Mouse (Mus musculus): Measurements from ENCODE around the gene Abcc6. TPM values are rescaled to one million over a fixed set of nuclear protein-coding genes. Genes with fewer than 3 reads are reported as not detected.

Abcc6 gene
- polyA plus RNA-seq, 1 experiment from 2014 or later = 0.13 TPM

- WGBS = 95% methylated on average over 11 of the region's 11 CpGs
- H3K9me3 ChIP-seq (replicated peaks) = no peaks in the 10 kb centered on the region
- no peak for ATAC-seq
- no peak overlapping the region for H3K9ac ChIP-seq
- H3K4me1 ChIP-seq = no peaks in the 10 kb centered on the region
- no peak overlapping the region for H3K4me2 ChIP-seq
- H3K4me3 ChIP-seq = no peak overlapping the region
- no peaks in the 10 kb centered on the region for H3K27me3 ChIP-seq
- H3K27ac ChIP-seq = no peak overlapping the region
- peaks cover 84% of the 10 kb centered on the region for H3K36me3 ChIP-seq (ENCODE audit: poor library complexity, severe bottlenecking)
Measured at GRCm38 (mm10) chr7:46045882-46046281, 15.8 kb upstream of the Abcc6 start.

- Histone ChIP-seq H3K4me2 (no peak overlapping the region), H3K9ac (no peak overlapping the region), H3K36me3 (ENCODE audit: poor library complexity, severe bottlenecking) (peaks cover 81% of the 10 kb centered on the region), H3K9me3 (replicated peaks) (no peaks in the 10 kb centered on the region), H3K27me3 (no peaks in the 10 kb centered on the region), H3K4me3 (no peak overlapping the region), H3K27ac (no peak overlapping the region), H3K4me1 (no peaks in the 10 kb centered on the region)
- no peak for ATAC-seq
- WGBS = 90% methylated on average over 10 of the region's 10 CpGs
Measured at GRCm38 (mm10) chr7:46044106-46044505, 14.0 kb upstream of the Abcc6 start.

DNA sequence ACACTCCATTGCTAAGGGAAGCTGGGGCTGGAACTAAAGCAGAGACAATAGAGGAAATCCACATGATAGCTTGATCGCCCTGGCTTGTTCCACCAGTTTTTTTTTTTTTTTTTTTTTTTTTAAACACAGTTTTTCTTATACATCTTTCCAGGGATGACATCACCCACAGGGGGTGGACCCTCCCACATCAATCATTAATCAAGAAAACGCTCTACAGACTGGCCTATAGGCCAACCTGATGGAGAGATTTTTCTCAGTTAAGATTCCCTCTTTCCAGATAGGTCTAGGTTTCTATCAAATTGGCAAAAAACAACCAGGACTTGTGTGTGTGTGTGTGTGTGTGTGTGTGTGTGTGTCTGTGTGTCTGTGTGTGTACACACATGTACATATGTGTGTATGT, 9.8 kb upstream of the Abcc6 start:
- ATAC-seq = no peak

DNA sequence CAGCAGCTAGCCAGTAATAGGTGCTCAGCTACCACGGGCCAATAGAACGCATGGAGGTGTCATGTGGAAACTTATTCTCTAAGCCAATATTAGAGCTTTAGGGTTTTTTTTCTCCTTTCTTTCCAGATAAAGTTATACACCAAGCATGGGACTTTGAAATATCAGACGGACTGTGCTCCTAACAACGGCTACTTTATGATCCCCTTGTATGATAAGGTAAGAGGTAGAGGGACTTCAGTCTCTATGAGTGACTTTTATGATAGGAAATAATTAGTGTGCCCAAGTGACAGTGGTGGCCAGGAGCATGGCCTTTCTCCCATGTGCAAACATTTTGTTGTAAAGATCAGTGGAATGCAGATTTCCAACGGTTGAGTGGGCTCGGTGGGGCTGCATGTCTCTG, 7.3 kb upstream of the Abcc6 start:
- 95% methylated on average over 6 of the region's 6 CpGs for WGBS
- no peak overlapping the region for H3K4me3 ChIP-seq
- H3K27ac ChIP-seq = no peak overlapping the region
- no peaks in the 10 kb centered on the region for H3K9me3 ChIP-seq (replicated peaks)
- peaks cover 16% of the 10 kb centered on the region for H3K4me1 ChIP-seq
- peaks cover 41% of the 10 kb centered on the region for H3K36me3 ChIP-seq (ENCODE audit: poor library complexity, severe bottlenecking)
- H3K9ac ChIP-seq = no peak overlapping the region
- H3K4me2 ChIP-seq = no peak overlapping the region
- H3K27me3 ChIP-seq = no peaks in the 10 kb centered on the region
- ATAC-seq = no peak

More for the DNA sequence above, 9.8 kb upstream of the Abcc6 start:
- 80% methylated on average over 2 of the region's 2 CpGs for WGBS
- Histone ChIP-seq H3K9me3 (replicated peaks) (no peaks in the 10 kb centered on the region), H3K27me3 (no peaks in the 10 kb centered on the region), H3K4me1 (peaks cover 7% of the 10 kb centered on the region), H3K9ac (no peak overlapping the region), H3K4me3 (no peak overlapping the region), H3K27ac (no peak overlapping the region), H3K36me3 (ENCODE audit: poor library complexity, severe bottlenecking) (peaks cover 62% of the 10 kb centered on the region), H3K4me2 (no peak overlapping the region)

DNA sequence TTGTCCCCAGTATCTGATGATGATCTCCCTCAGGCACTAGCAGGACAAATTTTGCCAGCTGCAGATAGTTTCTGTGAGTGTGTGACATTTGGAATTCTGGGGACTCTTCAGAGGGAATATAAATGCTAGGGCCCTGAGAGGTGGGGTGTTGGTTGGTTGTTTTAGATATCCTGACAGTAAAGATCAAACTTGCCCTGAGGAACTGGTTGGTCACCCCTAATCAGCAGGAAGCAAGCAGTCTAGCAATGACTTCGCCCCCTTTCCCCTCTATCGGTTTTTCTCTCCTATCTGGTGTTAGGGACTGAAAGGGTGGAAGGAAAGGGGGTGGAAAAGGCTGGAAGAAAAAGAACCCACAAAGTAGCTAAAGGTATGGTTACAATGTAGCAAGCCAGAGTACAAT, 5.4 kb upstream of the Abcc6 start:
- Histone ChIP-seq H3K9ac (0 out of 2 replicates have a peak overlapping the region, but pooled peaks have one; percentile 37), H3K27me3 (no peaks in the 10 kb centered on the region), H3K4me3 (no peak overlapping the region), H3K9me3 (replicated peaks) (no peaks in the 10 kb centered on the region), H3K36me3 (ENCODE audit: poor library complexity, severe bottlenecking) (peaks cover 23% of the 10 kb centered on the region), H3K4me1 (peaks cover 16% of the 10 kb centered on the region), H3K4me2 (no peak overlapping the region), H3K27ac (no peak overlapping the region)
- ATAC-seq = no peak
- 88% methylated on average over 2 of the region's 2 CpGs for WGBS

- peaks cover 16% of the 10 kb centered on the region for H3K4me1 ChIP-seq
Measured at GRCm38 (mm10) chr7:46034991-46035390, 4.9 kb upstream of the Abcc6 start.

GRCm38 (mm10) chr7:46033870-46034337, 3.8 kb upstream of the Abcc6 start:
- under 1% methylated on average over 35 of the region's 35 CpGs for WGBS
- Histone ChIP-seq H3K27ac (peak overlapping the region; percentile 25; the same call in 1 of the 2 replicates), H3K27me3 (peaks cover 8% of the 10 kb centered on the region), H3K36me3 (ENCODE audit: poor library complexity, severe bottlenecking) (peaks cover 15% of the 10 kb centered on the region), H3K9ac (peak overlapping the region; percentile 93), H3K4me2 (peak overlapping the region; percentile 95), H3K9me3 (replicated peaks) (no peaks in the 10 kb centered on the region), H3K4me3 (peak overlapping the region; percentile 89), H3K4me1 (peaks cover 16% of the 10 kb centered on the region)
- no peak for ATAC-seq

More at GRCm38 (mm10) chr7:46034991-46035390, 4.9 kb upstream of the Abcc6 start:
- Histone ChIP-seq H3K9ac (peak overlapping the region; percentile 93; the same call in 1 of the 2 replicates), H3K27ac (no peak overlapping the region), H3K4me2 (peak overlapping the region; percentile 95), H3K4me3 (peak overlapping the region; percentile 89), H3K27me3 (peaks cover 4% of the 10 kb centered on the region), H3K36me3 (ENCODE audit: poor library complexity, severe bottlenecking) (peaks cover 18% of the 10 kb centered on the region), H3K9me3 (replicated peaks) (no peaks in the 10 kb centered on the region)
- no peak for ATAC-seq
- WGBS = 81% methylated on average over 2 of the region's 2 CpGs

- Histone ChIP-seq H3K27ac (peak within 1 kb of the TSS; percentile 25; the same call in 1 of the 2 replicates), H3K36me3 (ENCODE audit: poor library complexity, severe bottlenecking) (peaks cover 9% of the 10 kb centered on the region), H3K27me3 (peaks cover 8% of the 10 kb centered on the region), H3K9me3 (replicated peaks) (no peaks in the 10 kb centered on the region), H3K4me1 (peaks cover 16% of the 10 kb centered on the region), H3K9ac (peak within 1 kb of the TSS; percentile 93), H3K4me3 (peak within 1 kb of the TSS; percentile 89), H3K4me2 (peak within 1 kb of the TSS; percentile 95)
- ATAC-seq = peak; percentile 97
- WGBS = 7% methylated on average over 31 of the region's 44 CpGs
Measured at GRCm38 (mm10) chr7:46033109-46033869, 3.2 kb upstream of the Abcc6 start, which contains the start of gene Nomo1. TSS of gene Nomo1 (plus strand) at chr7:46033698.

- Histone ChIP-seq H3K9me3 (replicated peaks) (no peaks in the 10 kb centered on the region), H3K27me3 (peaks cover 8% of the 10 kb centered on the region), H3K4me2 (no peak overlapping the region), H3K4me1 (peaks cover 16% of the 10 kb centered on the region), H3K36me3 (ENCODE audit: poor library complexity, severe bottlenecking) (no peaks in the 10 kb centered on the region), H3K27ac (no peak overlapping the region), H3K4me3 (no peak overlapping the region), H3K9ac (no peak overlapping the region)
- 81% methylated on average over 2 of the region's 2 CpGs for WGBS
- no peak for ATAC-seq
Measured at GRCm38 (mm10) chr7:46031075-46031474, 973 bp upstream of the Abcc6 start.

DNA sequence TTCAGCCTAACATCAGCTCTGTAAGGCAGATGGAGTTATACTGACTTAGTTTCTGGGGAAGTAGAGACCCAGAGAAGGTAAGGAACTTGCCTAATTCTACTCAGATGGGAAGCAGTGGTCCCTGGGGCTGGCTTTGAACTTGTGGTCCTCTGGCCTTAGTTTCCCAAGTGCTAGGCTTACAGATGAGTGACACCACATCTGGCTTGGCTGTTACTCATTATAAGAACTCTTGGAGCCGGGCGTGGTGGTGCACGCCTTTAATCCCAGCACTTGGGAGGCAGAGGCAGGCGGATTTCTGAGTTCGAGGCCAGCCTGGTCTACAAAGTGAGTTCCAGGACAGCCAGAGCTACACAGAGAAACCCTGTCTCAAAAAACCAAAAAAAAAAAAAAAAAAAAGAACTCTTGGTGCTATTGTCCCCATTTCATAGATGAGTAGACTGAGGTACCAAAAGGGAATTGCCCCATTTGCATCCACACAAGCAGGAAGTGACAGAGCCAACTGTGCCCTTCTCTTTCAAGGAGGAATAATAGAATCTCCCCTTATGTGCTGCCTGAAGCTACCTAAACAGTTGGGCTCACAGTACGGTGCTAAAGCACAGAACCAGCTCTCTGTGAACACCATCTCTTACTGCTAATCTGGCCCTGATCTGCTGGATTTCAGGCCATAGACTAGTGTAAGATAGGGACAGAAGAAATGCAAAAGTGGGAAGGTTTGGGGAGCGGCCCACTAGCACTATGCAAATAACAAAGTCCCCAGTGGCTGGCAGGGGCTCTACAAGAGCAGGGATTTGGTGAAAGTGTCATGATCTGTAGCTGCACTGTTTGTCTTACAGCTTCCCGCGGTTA, 580 bp downstream of the Abcc6 start:
- Histone ChIP-seq H3K9me3 (replicated peaks) (no peaks in the 10 kb centered on the region), H3K4me2 (no peak overlapping the region), H3K27ac (no peak overlapping the region), H3K36me3 (ENCODE audit: poor library complexity, severe bottlenecking) (no peaks in the 10 kb centered on the region), H3K4me3 (no peak overlapping the region), H3K9ac (peak overlapping the region; percentile 8; the same call in 1 of the 2 replicates), H3K4me1 (peaks cover 6% of the 10 kb centered on the region), H3K27me3 (peaks cover 8% of the 10 kb centered on the region)
- 70% methylated on average over 9 of the region's 9 CpGs for WGBS
- no peak for ATAC-seq

GRCm38 (mm10) chr7:46028681-46029080, 1.4 kb downstream of the Abcc6 start:
- Histone ChIP-seq H3K4me2 (no peak overlapping the region), H3K27me3 (peaks cover 8% of the 10 kb centered on the region), H3K9me3 (replicated peaks) (no peaks in the 10 kb centered on the region), H3K4me1 (no peaks in the 10 kb centered on the region), H3K36me3 (ENCODE audit: poor library complexity, severe bottlenecking) (no peaks in the 10 kb centered on the region), H3K9ac (no peak overlapping the region), H3K27ac (no peak overlapping the region), H3K4me3 (no peak overlapping the region)
- 94% methylated on average over 10 of the region's 10 CpGs for WGBS
- no peak for ATAC-seq

DNA sequence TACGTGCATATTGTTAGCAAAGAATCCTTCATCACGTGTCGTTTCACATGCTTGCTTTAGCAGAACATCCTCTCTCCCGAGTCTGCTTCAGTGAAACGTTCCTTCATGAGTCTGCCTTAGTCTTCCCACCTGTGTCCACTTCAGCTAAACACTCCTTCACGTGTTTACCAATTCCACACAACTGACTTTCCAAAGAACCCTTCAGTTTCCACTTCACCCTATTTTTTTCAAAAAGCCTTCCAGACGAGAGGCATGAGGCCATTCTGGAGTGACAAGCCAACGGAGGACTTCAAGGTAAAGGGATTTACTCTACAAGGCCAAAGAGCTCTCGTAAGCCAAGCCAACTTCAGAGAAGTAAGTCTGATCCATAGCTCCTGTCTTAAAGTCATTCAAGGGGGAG, 4.7 kb downstream of the Abcc6 start:
- no peak overlapping the region for H3K4me3 ChIP-seq
- H3K4me2 ChIP-seq = no peak overlapping the region
- ATAC-seq = no peak
- no peak overlapping the region for H3K9ac ChIP-seq
- no peaks in the 10 kb centered on the region for H3K36me3 ChIP-seq (ENCODE audit: poor library complexity, severe bottlenecking)
- 79% methylated on average over 9 of the region's 9 CpGs for WGBS
- no peak overlapping the region for H3K27ac ChIP-seq
- H3K4me1 ChIP-seq = no peaks in the 10 kb centered on the region
- no peaks in the 10 kb centered on the region for H3K9me3 ChIP-seq (replicated peaks)
- H3K27me3 ChIP-seq = peaks cover 8% of the 10 kb centered on the region
